Mouse (Mus musculus) midbrain, embryonic 14.5 days (tissue): ENCODE results near the gene Ascl1. TPM values are rescaled to one million over a fixed set of nuclear protein-coding genes. Genes with fewer than 3 reads are reported as not detected.

ENCODE experiments used
- ATAC-seq: fragments of 200-750 bp; cut with Nextera tagmentation; 2 replicates; pipeline ENCODE4 v1.8.0; 2017; ENCODE audit warnings: moderate number of reproducible peaks, moderate library complexity; ENCODE audit not compliant: low FRiP score, low TSS enrichment
- DNase-seq: peaks from one replicate; pipeline ENCODE4 v3.0.0-alpha.2; 2015
- H3K27ac ChIP-seq: fragments of 300-500 bp; sonication (generic); replicated peaks from 2 replicates; pipeline ENCODE4 v1.5.1; 2014; ENCODE audit warnings: mild to moderate bottlenecking, low read depth, low read length, moderate library complexity
- H3K27me3 ChIP-seq: fragments of 300-500 bp; sonication (generic); 2 replicates; pipeline ENCODE4 v1.6.1; 2014; ENCODE audit warnings: low read length, control low read depth, mixed read lengths; ENCODE audit not compliant: control insufficient read depth, insufficient read depth
- H3K36me3 ChIP-seq: fragments of 300-500 bp; sonication (generic); 2 replicates; pipeline ENCODE4 v1.6.1; 2014; ENCODE audit warnings: low read length, control low read depth; ENCODE audit not compliant: control insufficient read depth, insufficient read depth
- H3K4me1 ChIP-seq: fragments of 300-500 bp; sonication (generic); 2 replicates; pipeline ENCODE4 v1.6.1; 2014; ENCODE audit warnings: mild to moderate bottlenecking, antibody characterized with exemption, low read length, control low read depth; ENCODE audit not compliant: control insufficient read depth, insufficient read depth
- H3K4me2 ChIP-seq: fragments of 300-500 bp; sonication (generic); 2 replicates; pipeline ENCODE4 v1.6.1; 2014; ENCODE audit warnings: mild to moderate bottlenecking, low read length, moderate library complexity
- H3K4me3 ChIP-seq: fragments of 300-500 bp; sonication (generic); replicated peaks from 2 replicates; pipeline ENCODE4 v1.5.1; 2014; ENCODE audit warnings: low read depth, low read length
- H3K9ac ChIP-seq: fragments of 300-500 bp; sonication (generic); replicated peaks from 2 replicates; pipeline ENCODE4 v1.6.1; 2014; ENCODE audit warnings: mild to moderate bottlenecking, low read length, moderate library complexity
- H3K9me3 ChIP-seq: fragments of 300-500 bp; sonication (generic); 2 replicates; pipeline ENCODE4 v1.6.1; 2016; ENCODE audit warnings: low read length, control low read depth, mixed read lengths; ENCODE audit not compliant: control insufficient read depth
- WGBS: fragments of 180-500 bp; shearing (Covaris S2); extraction: QIAGEN DNeasy Blood & Tissue Kit; methylation state at CpG from one replicate; pipeline ENCODE4 v1.1.7; 2014; 5-methylcytosine and 5-hydroxymethylcytosine counted together
- polyA plus RNA-seq: library from polyadenylated mRNA; unstranded; fragments of >200 nt; fragmentation: Nextera tagmentation; extraction: Ambion mirVana; gene quantifications from 2 replicates; pipeline ENCODE4 v1.2.1, GENCODE M21; 2014

Ascl1 gene
- polyA plus RNA-seq, 1 experiment from 2014 or later: 30.5 TPM

DNA sequence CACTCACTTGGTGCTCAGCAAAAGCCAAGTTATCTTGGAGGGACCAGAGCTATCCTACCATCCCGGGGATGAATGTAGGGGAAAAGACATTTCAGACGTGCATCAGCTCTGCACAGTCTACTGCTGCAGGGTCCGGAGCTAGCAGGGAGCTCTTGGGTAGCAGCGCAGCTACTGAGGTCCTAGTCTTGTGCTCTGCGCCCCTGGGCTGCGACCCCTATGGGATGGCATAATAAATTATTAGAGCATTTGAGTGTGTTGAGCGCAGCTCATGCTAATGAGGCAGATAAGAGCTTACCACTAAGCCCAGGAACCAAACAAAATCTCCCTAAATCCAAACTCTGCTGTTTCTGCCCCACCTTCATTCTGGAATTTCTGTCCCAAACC, 8.2 kb upstream of the Ascl1 start:
- ATAC-seq (peak; percentile 54), DNase-seq (peak; percentile 69)
- peak overlapping the region; percentile 21; the same call in 1 of the 2 replicates for H3K27ac ChIP-seq

GRCm38 (mm10) chr10:87500926-87501658, 7.6 kb upstream of the Ascl1 start:
- H3K9me3 ChIP-seq: 0 out of 2 replicates have a peak, but pooled peaks cover 2% of the 10 kb centered on the region
- no peaks in the 10 kb centered on the region for H3K27me3 ChIP-seq
- H3K4me2 ChIP-seq: peak overlapping the region; percentile 47
- ATAC-seq (peak; percentile 55; the same call in 1 of the 2 replicates), DNase-seq (peak; percentile 74)
- H3K27ac ChIP-seq: peak overlapping the region; percentile 21; the same call in 1 of the 2 replicates
- H3K9ac ChIP-seq: peak overlapping the region; percentile 4; the same call in 1 of the 2 replicates
- H3K36me3 ChIP-seq: no peaks in the 10 kb centered on the region
- no peak overlapping the region; the same call in 1 of the 2 replicates for H3K4me3 ChIP-seq
- H3K4me1 ChIP-seq: peaks cover 12% of the 10 kb centered on the region; the same call in 1 of the 2 replicates
- 2% methylated on average over 20 of the region's 20 CpGs for WGBS

More for the DNA sequence above, 8.2 kb upstream of the Ascl1 start:
- Histone ChIP-seq H3K4me1 (peaks cover 12% of the 10 kb centered on the region; the same call in 1 of the 2 replicates), H3K9me3 (0 out of 2 replicates have a peak, but pooled peaks cover 2% of the 10 kb centered on the region), H3K27me3 (no peaks in the 10 kb centered on the region), H3K4me3 (no peak overlapping the region), H3K36me3 (no peaks in the 10 kb centered on the region), H3K4me2 (peak overlapping the region; percentile 47), H3K9ac (peak overlapping the region; percentile 4; the same call in 1 of the 2 replicates)
- WGBS: 3% methylated on average over 7 of the region's 7 CpGs

DNA sequence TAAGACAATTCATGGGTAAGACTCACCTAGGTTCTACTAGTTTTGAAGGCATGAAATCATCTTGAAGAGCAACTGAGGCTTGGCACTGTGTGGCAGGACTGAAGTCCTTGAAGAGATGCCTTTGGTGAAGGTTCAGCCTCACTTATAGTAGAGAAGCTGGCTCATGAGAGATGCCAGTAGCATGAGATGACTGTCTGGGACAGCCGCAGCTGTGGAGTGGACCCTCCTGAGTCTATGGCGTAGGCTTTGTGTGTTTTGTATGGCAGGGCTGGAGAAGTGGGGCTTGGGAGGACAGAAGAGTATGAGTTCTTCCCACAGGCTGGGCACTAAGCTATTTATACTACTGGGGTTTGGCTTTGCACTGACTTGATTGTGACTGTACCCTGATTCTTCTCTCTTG, 3.6 kb upstream of the Ascl1 start:
- WGBS: 97% methylated on average over 2 of the region's 2 CpGs
- no peak overlapping the region for H3K4me3 ChIP-seq
- no peak overlapping the region for H3K4me2 ChIP-seq
- H3K27ac ChIP-seq: no peak overlapping the region
- no peak for DNase-seq
- 0 out of 2 replicates have a peak, but pooled peaks cover 2% of the 10 kb centered on the region for H3K9me3 ChIP-seq
- H3K36me3 ChIP-seq: no peaks in the 10 kb centered on the region
- no peak for ATAC-seq
- H3K9ac ChIP-seq: no peak overlapping the region
- peaks cover 25% of the 10 kb centered on the region for H3K4me1 ChIP-seq
- H3K27me3 ChIP-seq: no peaks in the 10 kb centered on the region

GRCm38 (mm10) chr10:87494596-87494995, 1.1 kb upstream of the Ascl1 start:
- H3K27ac ChIP-seq: peak overlapping the region; percentile 95; the same call in 1 of the 2 replicates

DNA sequence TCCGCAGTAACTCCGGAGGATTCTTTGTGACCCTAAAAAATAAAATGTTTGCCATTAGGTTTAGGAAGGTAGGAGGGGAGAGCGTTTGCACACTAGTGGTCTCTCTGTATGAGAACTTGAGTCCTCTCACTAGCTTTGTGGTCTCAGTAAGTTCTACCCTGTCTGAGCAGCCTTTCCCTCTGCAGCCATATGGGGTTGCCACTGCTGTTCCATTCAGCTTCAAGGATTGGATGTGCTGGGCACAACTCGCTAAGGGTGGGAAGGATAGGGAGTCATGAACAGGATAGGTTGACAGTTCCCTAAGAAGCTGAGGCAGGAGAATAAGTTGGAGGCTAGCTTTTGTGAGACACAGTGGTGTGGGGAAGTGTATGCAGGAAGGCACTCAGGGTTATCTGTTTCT, 716 bp upstream of the Ascl1 start:
- 0 out of 2 replicates have a peak, but pooled peaks have one; percentile 1 for ATAC-seq
- H3K4me1 ChIP-seq: peaks cover 33% of the 10 kb centered on the region
- H3K9me3 ChIP-seq: 0 out of 2 replicates have a peak, but pooled peaks cover 2% of the 10 kb centered on the region
- peak; percentile 36 for DNase-seq
- WGBS: 2% methylated on average over 4 of the region's 4 CpGs
- H3K27me3 ChIP-seq: no peaks in the 10 kb centered on the region
- peak overlapping the region; percentile 95 for H3K27ac ChIP-seq
- peak overlapping the region; percentile 81 for H3K4me2 ChIP-seq
- no peaks in the 10 kb centered on the region for H3K36me3 ChIP-seq
- H3K9ac ChIP-seq: no peak overlapping the region
- peak overlapping the region; percentile 80 for H3K4me3 ChIP-seq

More at GRCm38 (mm10) chr10:87494596-87494995, 1.1 kb upstream of the Ascl1 start:
- WGBS: under 1% methylated on average over 18 of the region's 18 CpGs
- Histone ChIP-seq H3K9me3 (0 out of 2 replicates have a peak, but pooled peaks cover 2% of the 10 kb centered on the region), H3K36me3 (no peaks in the 10 kb centered on the region), H3K9ac (peak overlapping the region; percentile 42; the same call in 1 of the 2 replicates), H3K4me1 (peaks cover 29% of the 10 kb centered on the region), H3K4me2 (peak overlapping the region; percentile 81), H3K27me3 (no peaks in the 10 kb centered on the region), H3K4me3 (peak overlapping the region; percentile 80)
- DNase-seq (peak; percentile 79), ATAC-seq (peak; percentile 62)

DNA sequence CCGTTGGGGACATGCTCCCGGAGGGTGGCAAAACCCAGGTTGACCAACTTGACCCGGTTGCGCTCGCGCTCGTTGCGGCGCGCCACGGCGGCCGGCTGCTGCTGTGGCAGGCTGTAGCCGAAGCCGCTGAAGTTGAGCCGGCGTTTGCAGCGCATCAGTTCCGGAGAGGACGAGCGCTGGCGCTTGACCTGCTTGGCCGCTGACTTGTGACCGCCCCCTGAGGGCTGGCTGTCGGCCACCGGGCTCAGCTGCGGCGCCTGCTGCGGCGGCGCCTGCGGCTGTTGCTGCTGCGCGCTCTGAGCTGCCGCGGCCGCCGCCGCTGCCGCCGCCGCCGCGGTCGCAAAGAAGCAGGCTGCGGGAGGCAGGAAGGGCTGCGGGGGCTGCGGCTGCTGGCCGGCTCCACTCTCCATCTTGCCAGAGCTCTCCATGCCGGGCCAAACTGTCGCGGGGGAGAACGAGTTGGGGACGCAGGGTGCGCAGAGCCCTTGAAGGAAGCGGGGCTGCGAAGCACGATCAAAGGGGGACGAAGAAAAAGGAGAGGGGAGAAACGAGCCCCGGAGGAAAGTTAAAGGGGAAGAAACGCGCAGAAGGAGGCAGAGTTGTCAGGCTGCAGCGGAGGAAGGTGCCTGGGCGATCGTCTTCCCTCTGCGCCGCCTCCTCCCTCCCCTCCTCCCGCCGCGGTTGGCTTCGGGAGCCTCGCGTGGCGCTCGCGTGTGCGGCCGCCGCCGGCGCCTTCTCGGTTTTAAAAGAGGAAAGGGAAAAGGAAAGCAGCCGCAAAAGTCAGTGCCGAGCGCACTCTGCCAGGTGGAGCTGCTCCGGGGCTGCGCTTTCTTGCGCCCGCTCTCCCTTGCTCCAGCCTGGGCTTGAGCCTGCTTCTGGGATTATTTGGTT, 554 bp downstream of the Ascl1 start:
- peak overlapping the region; percentile 95 for H3K27ac ChIP-seq
- H3K4me3 ChIP-seq: peak overlapping the region; percentile 80
- H3K9me3 ChIP-seq: 0 out of 2 replicates have a peak, but pooled peaks cover 2% of the 10 kb centered on the region
- H3K9ac ChIP-seq: peak overlapping the region; percentile 88
- DNase-seq (peak; percentile 86), ATAC-seq (peak; percentile 28)
- H3K4me1 ChIP-seq: peaks cover 43% of the 10 kb centered on the region
- H3K27me3 ChIP-seq: no peaks in the 10 kb centered on the region
- peak overlapping the region; percentile 81 for H3K4me2 ChIP-seq
- WGBS: under 1% methylated on average over 83 of the region's 90 CpGs
- H3K36me3 ChIP-seq: no peaks in the 10 kb centered on the region

GRCm38 (mm10) chr10:87492332-87492660, 1.2 kb downstream of the Ascl1 start:
- DNase-seq (no peak), ATAC-seq (no peak)
- H3K4me3 ChIP-seq: peak overlapping the region; percentile 80
- H3K27ac ChIP-seq: peak overlapping the region; percentile 95
- no peaks in the 10 kb centered on the region for H3K27me3 ChIP-seq
- H3K4me2 ChIP-seq: peak overlapping the region; percentile 81
- no peaks in the 10 kb centered on the region for H3K36me3 ChIP-seq
- peak overlapping the region; percentile 88 for H3K9ac ChIP-seq
- under 1% methylated on average over 26 of the region's 26 CpGs for WGBS
- H3K9me3 ChIP-seq: no peaks in the 10 kb centered on the region
- peaks cover 47% of the 10 kb centered on the region for H3K4me1 ChIP-seq

DNA sequence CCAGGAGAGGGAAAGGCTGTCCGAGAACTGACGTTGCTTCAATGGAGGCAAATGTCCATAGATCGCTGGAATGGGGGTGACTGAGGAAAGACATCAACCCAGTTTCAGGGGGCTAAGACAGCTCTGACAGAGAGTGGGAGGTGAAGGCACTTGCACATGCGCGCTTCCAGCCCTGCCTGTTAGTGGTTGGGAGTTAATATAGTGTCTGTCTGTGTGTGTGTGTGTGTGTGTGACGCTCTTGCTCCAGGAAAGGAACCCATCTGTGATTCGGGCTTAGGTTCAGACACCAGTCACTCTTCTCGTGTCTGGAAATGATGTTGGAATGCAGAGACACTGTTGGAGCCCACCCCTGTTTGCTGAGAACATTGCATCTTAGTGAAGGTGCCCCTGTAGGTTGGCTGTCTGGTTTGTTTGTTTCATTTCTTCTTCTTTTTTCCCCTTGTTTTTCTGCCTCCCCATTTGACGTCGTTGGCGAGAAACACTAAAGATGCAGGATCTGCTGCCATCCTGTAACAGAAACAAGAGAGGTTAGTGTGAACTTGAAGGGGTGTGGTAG, 1.9 kb downstream of the Ascl1 start:
- Histone ChIP-seq H3K4me1 (peaks cover 51% of the 10 kb centered on the region), H3K9ac (peak overlapping the region; percentile 88)

More for the DNA sequence above, 1.9 kb downstream of the Ascl1 start:
- ATAC-seq: no peak
- Histone ChIP-seq H3K9me3 (no peaks in the 10 kb centered on the region), H3K27me3 (no peaks in the 10 kb centered on the region), H3K4me3 (peak overlapping the region; percentile 80), H3K36me3 (no peaks in the 10 kb centered on the region), H3K27ac (peak overlapping the region; percentile 95), H3K4me2 (peak overlapping the region; percentile 81)
- WGBS: 1% methylated on average over 11 of the region's 11 CpGs
- DNase-seq: peak; percentile 75
